Mouse (Mus musculus) G1E (cell line): Measurements from ENCODE around the gene Galm.

ENCODE experiments used
- CTCF ChIP-seq: IDR thresholded peaks from 2 replicates; pipeline ENCODE4 v1.5.1; 2012; ENCODE audit warnings: low read depth, low read length, inconsistent platforms, mixed read lengths
- GATA1 ChIP-seq: IDR thresholded peaks from 2 replicates; pipeline ENCODE4 v1.6.1; 2012; ENCODE audit warnings: borderline replicate concordance, low read length, inconsistent platforms, mixed read lengths
- GATA2 ChIP-seq: IDR thresholded peaks from 2 replicates; pipeline ENCODE4 v1.6.1; 2012; ENCODE audit warnings: low read depth, low read length, inconsistent platforms, borderline replicate concordance
- POLR2AphosphoS5 ChIP-seq: IDR thresholded peaks from 2 replicates; pipeline ENCODE4 v1.6.1; 2012; ENCODE audit warnings: low read depth, low read length, inconsistent platforms; ENCODE audit not compliant: insufficient replicate concordance
- TAL1 ChIP-seq: conservative IDR thresholded peaks from 2 replicates; pipeline ENCODE4 v1.6.1; 2012; ENCODE audit warnings: low read depth, low read length, inconsistent platforms, mixed read lengths

GRCm38 (mm10) chr17:80175386-80175739 is 48.1 kb downstream of the Galm start:
- TF ChIP-seq CTCF (no peak), GATA1 (no peak), GATA2 (no peak), TAL1 (no peak), POLR2AphosphoS5 (no peak)
